Mouse (Mus musculus) macrophage (primary cell): Measurements from ENCODE around the gene Serpina3a. TPM values are rescaled to one million over a fixed set of nuclear protein-coding genes. Genes with fewer than 3 reads are reported as not detected.

ENCODE experiments used
- polyA plus RNA-seq: library from polyadenylated mRNA; stranded (reverse); fragments of 250-400 nt; gene quantifications from 3 replicates; pipeline ENCODE4 v1.2.4, GENCODE M21; 2018; ENCODE audit warnings: inconsistent platforms

The Serpina3a gene
- polyA plus RNA-seq, 1 experiment from 2014 or later = not detected

Other genes starting within 250 kb of the Serpina3a start
- gene Serpina1a, start 249.2 kb upstream of the Serpina3a start, polyA plus RNA-seq = not detected in 3 replicates
- not detected in 3 replicates for gene Serpina1c, start 207.8 kb upstream of the Serpina3a start, polyA plus RNA-seq
- not detected in 3 replicates for gene Serpina1e, start 153.7 kb upstream of the Serpina3a start, polyA plus RNA-seq
- gene Serpina11, start 122.8 kb upstream of the Serpina3a start, polyA plus RNA-seq = not detected in 3 replicates
- gene Serpina9, start 99.0 kb upstream of the Serpina3a start, polyA plus RNA-seq = not detected in 3 replicates
- gene Serpina12, start 68.3 kb upstream of the Serpina3a start, polyA plus RNA-seq = not detected in 3 replicates
- not detected in 3 replicates for gene Serpina5, start 11.6 kb upstream of the Serpina3a start, polyA plus RNA-seq
- 0.14 TPM in 1 of 3 replicates, not detected in the others for gene Serpina3b, start 15.3 kb downstream of the Serpina3a start, polyA plus RNA-seq
- gene Serpina3c, start 41.1 kb downstream of the Serpina3a start, polyA plus RNA-seq = not detected in 3 replicates
- gene Serpina3f, start 101.8 kb downstream of the Serpina3a start, polyA plus RNA-seq = 0.31 to 2.0 TPM (median 0.44 TPM) in 3 replicates
- gene Serpina3g, start 123.5 kb downstream of the Serpina3a start, polyA plus RNA-seq = 1.4 to 6.2 TPM (median 1.5 TPM) in 3 replicates
- not detected in 3 replicates for gene Serpina3i, start 150.4 kb downstream of the Serpina3a start, polyA plus RNA-seq
- gene Serpina3j, start 201.8 kb downstream of the Serpina3a start, polyA plus RNA-seq = not detected in 3 replicates
- gene Serpina3k, start 225.8 kb downstream of the Serpina3a start, polyA plus RNA-seq = not detected in 3 replicates
- not detected in 3 replicates for gene Serpina3m, start 225.8 kb downstream of the Serpina3a start, polyA plus RNA-seq